Mouse (Mus musculus) embryo, embryonic 10 days (tissue): ENCODE data around the gene Pnpla7.

Experiments used
- DNase-seq: peaks from one replicate; pipeline ENCODE4 v3.0.0-alpha.2; 2015; ENCODE audit warnings: low spot score

Pnpla7 gene

DNA sequence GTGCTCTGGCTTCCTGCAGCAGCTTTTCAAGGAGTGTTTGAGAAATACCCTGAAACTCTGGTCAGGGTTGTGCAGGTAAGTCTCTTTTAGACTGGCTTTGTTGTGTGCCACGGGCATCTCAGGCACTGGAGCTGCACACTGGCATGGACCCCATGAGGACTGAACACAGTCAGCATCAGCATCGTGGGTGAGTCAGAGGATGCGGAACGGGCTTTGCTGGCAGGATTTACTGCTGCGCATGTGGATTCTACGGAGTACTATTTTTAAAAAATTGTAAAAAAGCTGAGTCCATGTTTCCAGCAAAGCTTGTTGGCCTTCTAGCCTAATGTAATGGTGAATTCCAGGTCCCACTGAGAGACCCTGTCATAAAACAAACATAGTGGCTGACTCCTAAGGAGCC is 19.5 kb downstream of the Pnpla7 start:
- no peak for DNase-seq

- DNase-seq = no peak
These were observed 20.6 kb downstream of the Pnpla7 start for GRCm38 (mm10) chr2:24996471-24996870.

GRCm38 (mm10) chr2:25000544-25001235 is 24.9 kb downstream of the Pnpla7 start:
- DNase-seq = peak; percentile 66

GRCm38 (mm10) chr2:25003946-25004786 is 28.3 kb downstream of the Pnpla7 start:
- DNase-seq = no peak

GRCm38 (mm10) chr2:25006767-25007166 is 30.9 kb downstream of the Pnpla7 start:
- DNase-seq = no peak

DNA sequence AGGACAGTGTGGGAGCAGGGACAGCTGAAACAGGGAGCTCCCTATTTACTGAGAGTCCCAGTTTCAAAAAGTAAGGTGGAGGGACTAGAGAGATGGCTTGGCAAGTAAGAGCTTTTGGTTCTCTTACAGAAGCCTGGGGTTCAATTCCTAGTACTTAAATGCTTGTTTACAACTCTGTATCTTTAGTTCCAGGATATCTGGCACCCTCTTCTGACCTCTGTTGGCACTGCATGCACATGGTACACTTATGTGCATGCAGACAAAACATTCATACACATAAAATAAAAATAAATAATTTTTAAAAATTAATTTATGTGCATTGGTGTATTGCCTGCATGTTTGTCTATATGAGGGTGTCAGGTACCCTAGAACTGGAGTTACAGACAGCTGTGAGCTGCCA is 32.4 kb downstream of the Pnpla7 start:
- DNase-seq = no peak

GRCm38 (mm10) chr2:25022678-25023077 is 46.8 kb downstream of the Pnpla7 start:
- peak; percentile 17 for DNase-seq

DNA sequence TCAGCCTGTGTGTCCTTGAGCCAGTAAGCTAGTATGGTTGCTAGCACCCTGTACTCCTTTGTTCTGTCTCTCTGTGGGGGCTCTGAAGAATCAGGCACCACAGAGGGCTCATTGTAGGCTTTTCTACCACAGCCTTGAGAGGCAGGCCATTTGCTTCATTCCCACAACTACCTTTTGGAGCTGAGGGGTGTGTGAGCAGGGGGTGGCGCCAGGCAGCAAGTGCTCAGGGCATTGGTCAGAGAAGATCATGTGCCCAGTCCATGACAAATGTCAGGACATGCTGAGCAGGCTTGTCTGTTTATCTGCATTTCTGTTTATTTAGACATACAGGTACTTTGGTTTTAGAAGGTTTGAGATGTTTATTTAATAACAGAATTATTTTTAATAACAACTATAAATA is 49.3 kb downstream of the Pnpla7 start:
- no peak for DNase-seq

DNA sequence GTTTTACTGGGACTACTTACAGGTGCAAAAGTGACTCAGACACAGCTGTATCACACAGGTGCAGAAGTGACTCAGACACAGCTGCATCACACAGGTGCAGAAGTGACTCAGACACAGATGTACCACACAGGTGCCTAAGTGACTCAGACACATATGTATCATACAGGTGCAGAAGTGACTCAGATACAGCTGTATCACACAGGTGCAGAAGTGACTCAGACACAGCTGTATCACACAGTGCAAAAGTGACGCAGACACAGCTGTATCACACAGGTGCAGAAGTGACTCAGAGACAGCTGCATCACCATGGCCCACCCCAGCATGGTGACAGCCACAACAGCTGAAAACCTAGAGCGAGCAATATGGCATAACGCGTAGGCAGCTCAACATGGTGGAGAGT is 59.2 kb downstream of the Pnpla7 start:
- DNase-seq = no peak

DNA sequence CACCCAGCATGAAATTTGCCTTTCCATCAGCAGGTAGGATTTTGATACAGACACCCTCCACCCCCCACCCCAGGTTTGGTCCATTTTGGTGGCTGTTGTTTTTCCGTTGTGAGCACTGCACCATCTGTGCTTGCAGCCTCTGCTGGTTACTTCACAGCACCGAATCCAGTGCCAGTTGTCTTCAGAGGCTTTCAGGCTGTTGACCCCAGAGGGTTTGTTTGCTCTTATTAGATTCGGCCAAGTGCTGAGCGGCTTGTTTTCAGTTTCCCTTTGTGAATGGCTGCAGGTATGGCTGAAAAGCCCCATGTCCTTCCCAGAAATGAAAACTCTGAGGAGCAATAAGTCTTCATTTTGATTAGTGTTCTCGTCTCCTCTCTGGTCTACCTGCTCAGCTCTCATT is 64.3 kb downstream of the Pnpla7 start:
- no peak for DNase-seq

DNA sequence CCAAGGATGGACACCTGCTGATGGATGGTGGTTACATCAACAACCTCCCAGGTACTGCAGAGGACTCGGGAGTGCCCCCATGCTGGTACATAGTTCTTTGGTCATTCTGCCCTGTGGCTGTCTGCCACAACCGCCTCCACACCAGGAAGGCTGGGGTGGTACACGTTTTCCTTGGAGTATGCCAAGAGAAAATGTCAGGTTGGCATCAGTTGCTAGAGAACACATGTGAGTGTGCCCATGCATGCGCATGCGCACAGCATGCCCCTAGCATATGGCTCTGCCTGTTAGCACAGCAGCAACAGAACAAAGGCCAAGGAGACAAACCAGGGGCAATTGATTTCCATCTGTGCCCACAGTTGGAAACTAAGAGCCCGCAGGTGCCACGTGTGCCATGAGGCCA is 75.1 kb downstream of the Pnpla7 start:
- DNase-seq = no peak

GRCm38 (mm10) chr2:25051450-25051849 is 75.6 kb downstream of the Pnpla7 start:
- DNase-seq = no peak

- DNase-seq = no peak
These were observed 77.3 kb downstream of the Pnpla7 start for GRCm38 (mm10) chr2:25053101-25053500.

- peak; percentile 91 for DNase-seq
These were observed 78.6 kb downstream of the Pnpla7 start, which contains the start of gene Nsmf for GRCm38 (mm10) chr2:25054221-25055067. Gene Nsmf, plus strand, starts transcription at chr2:25054355.

GRCm38 (mm10) chr2:25055068-25055405 is 79.2 kb downstream of the Pnpla7 start:
- no peak for DNase-seq

GRCm38 (mm10) chr2:25055409-25056155 is 79.7 kb downstream of the Pnpla7 start:
- DNase-seq = no peak

DNA sequence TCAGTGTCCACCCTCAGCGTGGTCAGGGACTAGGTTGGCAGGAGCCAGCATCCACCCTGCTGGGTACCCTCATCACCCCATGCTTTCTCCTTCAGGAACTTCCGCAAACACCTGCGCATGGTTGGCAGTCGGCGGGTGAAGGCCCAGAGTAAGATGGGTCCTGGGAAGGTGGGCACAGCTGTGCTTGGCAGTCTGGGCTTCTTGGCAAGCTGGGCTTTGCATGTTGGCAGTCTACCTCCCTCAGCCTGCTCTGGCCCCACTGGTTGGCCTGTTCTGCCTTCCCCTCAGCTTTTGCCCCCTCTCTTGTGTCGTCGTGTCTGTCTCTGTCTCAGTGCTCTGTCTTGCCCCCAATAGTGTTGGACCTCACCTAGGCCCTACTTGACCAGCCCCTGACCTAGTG is 83.1 kb downstream of the Pnpla7 start:
- DNase-seq = no peak

DNA sequence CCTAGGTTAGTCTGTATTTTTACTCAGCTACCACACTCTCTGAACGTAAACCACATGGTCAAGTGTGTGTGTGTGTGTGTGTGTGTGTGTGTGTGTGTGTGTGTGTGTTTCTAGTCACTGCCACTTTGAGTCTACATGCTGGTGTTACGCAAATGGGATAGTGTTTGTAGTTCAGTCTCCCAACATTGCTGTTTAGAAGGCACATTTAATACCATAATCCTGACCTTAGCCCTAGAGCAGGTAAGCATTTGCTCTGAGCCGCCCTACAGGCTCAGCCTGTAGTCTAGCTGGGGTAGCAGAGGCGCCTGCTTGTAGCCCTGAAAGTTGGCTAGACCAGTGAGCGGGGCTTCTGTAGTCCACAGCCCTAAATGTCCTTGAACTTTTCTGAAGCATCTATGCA is 87.7 kb downstream of the Pnpla7 start:
- DNase-seq = no peak

DNA sequence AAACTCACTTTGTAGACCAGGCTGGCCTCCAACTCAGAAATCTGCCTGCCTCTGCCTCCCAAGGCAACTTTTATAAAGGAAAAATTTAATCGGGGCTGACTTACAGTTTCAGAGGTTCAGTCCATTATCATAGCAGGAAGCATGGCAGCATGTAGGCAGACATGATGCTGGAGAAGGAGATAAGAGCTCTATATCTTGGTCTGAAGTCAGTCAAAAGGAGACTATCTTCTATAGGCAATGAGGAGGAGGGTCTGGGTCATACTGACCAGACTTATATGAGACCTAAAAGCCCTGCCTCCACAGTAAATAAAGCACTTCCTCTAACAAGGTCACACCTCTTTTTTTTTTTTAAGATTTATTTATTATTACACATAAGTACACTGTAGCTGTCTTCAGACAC is 88.5 kb downstream of the Pnpla7 start:
- no peak for DNase-seq

- DNase-seq = no peak
These were observed 89.7 kb downstream of the Pnpla7 start for GRCm38 (mm10) chr2:25065537-25065936.

DNA sequence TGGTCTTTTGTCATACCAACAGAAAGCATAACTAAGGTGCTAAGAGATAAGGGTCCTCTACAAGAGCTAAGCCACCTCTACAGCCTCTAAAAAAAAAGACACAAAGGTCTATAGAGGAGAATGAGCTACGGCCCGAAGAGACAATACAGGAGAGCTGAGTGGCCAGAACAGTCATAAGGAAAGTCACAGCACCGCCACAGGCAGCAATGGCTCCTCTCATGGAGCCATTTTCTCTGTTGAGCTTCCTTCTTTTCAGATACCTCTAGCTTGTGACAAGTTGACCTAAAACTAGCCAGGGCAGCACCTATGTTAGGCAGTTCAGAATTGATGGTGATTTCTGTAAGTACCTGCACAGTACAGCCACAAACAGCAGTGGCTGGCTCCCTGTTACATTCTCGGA is 90.7 kb downstream of the Pnpla7 start:
- DNase-seq = no peak

GRCm38 (mm10) chr2:25069537-25069936 is 93.7 kb downstream of the Pnpla7 start:
- DNase-seq = no peak
